Mouse (Mus musculus) brain, embryonic 14.5 days (tissue): ENCODE data around the gene Fam110a.

Experiments used
- CTCF ChIP-seq: fragments of 200-500 bp; IDR thresholded peaks from 2 replicates; pipeline ENCODE4 v1.5.1; 2012; ENCODE audit warnings: inconsistent platforms, mild to moderate bottlenecking, moderate library complexity, borderline replicate concordance; ENCODE audit not compliant: insufficient read depth, insufficient read length; ENCODE audit errors: extremely low read depth
- POLR2A ChIP-seq: fragments of 200-500 bp; IDR thresholded peaks from 2 replicates; pipeline ENCODE4 v1.6.1; 2012; ENCODE audit warnings: mild to moderate bottlenecking, inconsistent platforms, borderline replicate concordance; ENCODE audit not compliant: poor library complexity, insufficient read depth, insufficient read length, severe bottlenecking; ENCODE audit errors: extremely low read depth

GRCm38 (mm10) chr2:151969396-151969795 is 10.6 kb downstream of the Fam110a start:
- TF ChIP-seq CTCF, result no peak
- TF ChIP-seq POLR2A, result no peak
